Mouse (Mus musculus) layer of hippocampus, adult 2 months (tissue): ENCODE results near the gene Prune2. TPM values are rescaled to one million over a fixed set of nuclear protein-coding genes. Genes with fewer than 3 reads are reported as not detected.

Source experiments
- DNase-seq, 2 experiments: peaks; one replicate each; pipeline ENCODE4 v3.0.0; 2022; ENCODE audit warnings: low spot score in 2 of 2
- H3K27ac ChIP-seq: fragments of 200-600 bp; 2 replicates; pipeline ENCODE4 v1.8.1; 2022
- H3K4me3 ChIP-seq: fragments of 200-600 bp; 2 replicates; pipeline ENCODE4 v1.8.1; 2022; ENCODE audit warnings: mild to moderate bottlenecking
- CTCF ChIP-seq: fragments of 200-600 bp; conservative IDR thresholded peaks from 2 replicates; pipeline ENCODE4 v1.8.1; 2022; ENCODE audit warnings: antibody characterized with exemption, mild to moderate bottlenecking, moderate library complexity
- total RNA-seq, 2 experiments: library from RNA; stranded (reverse); gene quantifications; 2 replicates each; pipeline ENCODE4 v1.2.3; 2021

Gene Prune2
- total RNA-seq, 2 experiments from 2014 or later: 73.5 to 73.9 TPM

GRCm38 (mm10) chr19:17244544-17244943 is 288.6 kb downstream of the Prune2 start:
- DNase-seq: no peak
- no peak for TF ChIP-seq CTCF
- Histone ChIP-seq H3K4me3 (no peak overlapping the region), H3K27ac (no peak overlapping the region)

- no peak overlapping the region for H3K27ac ChIP-seq
Measured at GRCm38 (mm10) chr19:17247352-17247925, 291.5 kb downstream of the Prune2 start.

GRCm38 (mm10) chr19:17249691-17250090 is 293.8 kb downstream of the Prune2 start:
- no peak for TF ChIP-seq CTCF
- DNase-seq: no peak
- H3K4me3 ChIP-seq: no peak overlapping the region
- H3K27ac ChIP-seq: no peak overlapping the region

More at GRCm38 (mm10) chr19:17247352-17247925, 291.5 kb downstream of the Prune2 start:
- no peak for DNase-seq
- H3K4me3 ChIP-seq: no peak overlapping the region
- no peak for TF ChIP-seq CTCF

GRCm38 (mm10) chr19:17250801-17251200 is 294.9 kb downstream of the Prune2 start:
- DNase-seq: no peak
- no peak for TF ChIP-seq CTCF
- Histone ChIP-seq H3K4me3 (no peak overlapping the region), H3K27ac (no peak overlapping the region)

- DNase-seq: no peak
- no peak overlapping the region for H3K27ac ChIP-seq
- no peak overlapping the region for H3K4me3 ChIP-seq
- TF ChIP-seq CTCF: no peak
Measured at GRCm38 (mm10) chr19:17251453-17251852, 295.5 kb downstream of the Prune2 start.

DNA sequence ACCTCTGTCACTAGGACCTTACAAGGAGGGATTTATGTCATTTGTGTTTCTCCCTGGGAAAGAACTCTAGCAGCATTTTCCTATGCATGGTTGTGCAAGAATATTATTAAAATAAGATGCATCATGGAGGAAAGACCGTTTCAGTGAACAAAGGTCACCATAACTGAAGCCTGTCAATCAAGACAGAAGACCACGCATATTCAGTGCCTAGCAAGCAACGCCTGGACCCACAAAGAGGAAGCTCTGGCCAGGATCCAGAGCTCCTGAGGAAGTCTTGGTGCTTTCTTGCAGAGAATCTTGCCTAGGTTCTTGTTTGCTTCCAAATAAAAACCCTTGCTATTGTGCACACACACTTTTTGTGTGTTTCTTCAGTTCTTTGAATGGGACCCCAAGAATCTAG is 296.9 kb downstream of the Prune2 start:
- no peak for TF ChIP-seq CTCF
- Histone ChIP-seq H3K4me3 (no peak overlapping the region), H3K27ac (no peak overlapping the region)
- DNase-seq: no peak

DNA sequence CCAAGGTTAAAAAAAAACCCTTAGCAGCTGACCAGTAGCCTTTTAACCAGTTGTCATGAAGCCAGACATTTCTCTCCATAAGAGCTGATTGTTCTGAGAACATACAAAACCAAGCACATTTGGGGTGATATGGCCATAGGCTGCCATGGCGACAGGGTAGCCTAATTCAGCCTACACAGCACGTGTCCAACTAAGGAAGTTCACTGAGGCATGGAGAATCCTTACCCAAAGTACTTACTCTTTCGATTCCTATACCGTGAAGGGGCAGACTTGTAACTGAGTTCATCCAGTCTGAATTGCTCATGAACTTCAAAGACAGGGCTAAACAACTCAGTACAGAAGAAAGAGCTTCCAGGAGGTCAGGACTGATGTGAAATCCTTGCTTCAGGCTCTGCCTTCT is 299.6 kb downstream of the Prune2 start:
- no peak overlapping the region for H3K4me3 ChIP-seq
- no peak for TF ChIP-seq CTCF

GRCm38 (mm10) chr19:17256388-17256787 is 300.5 kb downstream of the Prune2 start:
- H3K27ac ChIP-seq: no peak overlapping the region
- no peak for TF ChIP-seq CTCF
- no peak overlapping the region for H3K4me3 ChIP-seq
- no peak for DNase-seq

More for the DNA sequence above, 299.6 kb downstream of the Prune2 start:
- no peak for DNase-seq
- no peak overlapping the region for H3K27ac ChIP-seq

- no peak for TF ChIP-seq CTCF
- DNase-seq: no peak
- H3K4me3 ChIP-seq: no peak overlapping the region
- H3K27ac ChIP-seq: no peak overlapping the region
Measured at GRCm38 (mm10) chr19:17256867-17257266, 300.9 kb downstream of the Prune2 start.

DNA sequence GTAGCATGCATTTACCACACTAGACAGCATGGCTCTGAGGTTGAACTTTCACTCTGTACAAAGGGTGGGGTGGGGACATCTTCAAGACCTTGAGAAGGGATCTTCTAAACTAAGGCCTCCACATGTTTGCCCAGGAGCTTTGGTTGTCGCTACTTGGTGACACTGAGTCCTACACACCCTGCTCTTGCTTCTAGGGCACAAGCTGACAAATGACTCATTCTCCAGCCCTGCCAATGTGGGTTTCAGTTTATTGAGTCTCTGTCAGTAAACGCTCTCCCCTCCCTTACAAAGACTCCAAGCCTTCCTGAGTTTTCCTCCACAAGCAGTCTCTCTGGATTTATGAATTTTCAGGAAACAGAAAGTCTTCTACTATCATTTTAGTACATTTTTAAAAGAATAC is 307.3 kb downstream of the Prune2 start:
- Histone ChIP-seq H3K4me3 (no peak overlapping the region), H3K27ac (no peak overlapping the region)
- DNase-seq: no peak
- TF ChIP-seq CTCF: no peak

DNA sequence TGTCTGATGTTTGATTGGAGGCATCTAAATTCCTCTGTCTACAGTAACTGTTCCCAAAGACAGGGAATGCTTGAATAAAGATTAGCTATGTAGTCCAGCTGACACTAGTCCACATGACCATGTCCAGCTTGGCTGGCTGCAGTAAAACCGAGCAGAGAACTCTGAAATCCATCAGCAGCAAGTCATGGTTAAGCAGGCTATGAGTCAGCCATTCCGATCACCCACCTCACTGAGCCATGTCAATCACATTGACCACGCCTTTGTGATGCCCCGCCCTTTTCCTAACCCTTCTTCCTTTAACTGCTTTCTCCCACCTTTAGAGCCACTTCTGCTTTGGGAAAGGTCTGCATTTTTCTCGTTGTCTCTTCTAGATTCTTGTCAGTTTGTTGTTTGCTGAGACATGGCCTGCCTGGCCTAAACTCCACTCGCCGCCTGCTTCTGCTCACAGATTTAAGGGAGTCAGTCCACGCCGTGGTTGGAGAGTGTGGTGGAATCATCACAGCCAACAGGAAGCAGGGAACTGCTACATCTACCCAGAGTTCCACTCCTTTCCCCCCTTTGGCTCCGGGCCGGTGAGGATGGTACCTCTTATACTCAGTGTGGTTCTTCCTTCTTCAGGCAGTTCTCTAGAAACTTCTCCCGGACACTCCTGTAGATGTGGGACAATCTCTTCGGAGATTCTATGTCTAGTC is 307.9 kb downstream of the Prune2 start:
- DNase-seq: no peak
- TF ChIP-seq CTCF: no peak
- Histone ChIP-seq H3K27ac (no peak overlapping the region), H3K4me3 (no peak overlapping the region)

DNA sequence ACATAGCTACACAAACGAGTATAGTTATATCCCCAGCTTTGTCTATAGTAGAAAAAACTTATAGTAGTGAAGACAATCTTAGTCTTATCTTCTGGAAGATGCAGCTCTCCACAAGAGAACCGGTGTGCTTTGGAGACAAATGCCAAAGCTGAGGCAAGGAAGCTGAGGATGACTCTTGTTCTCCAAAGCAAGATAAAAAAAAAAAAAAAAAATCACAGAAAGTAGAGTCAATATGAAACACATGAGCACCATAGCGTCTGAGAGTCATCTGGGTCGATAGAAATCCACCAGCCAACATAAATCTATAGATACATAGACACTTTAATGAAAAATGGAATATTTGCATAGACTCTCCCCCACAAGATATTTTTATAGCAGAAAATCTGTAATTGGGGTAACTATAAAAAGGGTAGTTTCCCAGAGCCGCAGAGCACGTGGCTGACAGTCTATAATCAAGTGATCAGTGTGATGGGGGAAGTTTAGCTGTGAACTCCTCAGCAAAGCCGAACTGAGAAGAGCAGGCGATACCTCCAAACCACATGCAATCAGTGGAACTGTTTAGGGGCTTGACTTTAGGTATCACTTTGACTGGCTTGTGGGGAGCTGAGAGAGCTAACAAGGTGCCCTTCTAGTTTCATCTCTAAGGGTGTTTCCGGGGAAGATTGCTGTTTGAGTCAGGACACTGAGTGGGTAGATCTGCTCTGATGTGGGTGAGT is 308.7 kb downstream of the Prune2 start:
- no peak for TF ChIP-seq CTCF
- H3K27ac ChIP-seq: no peak overlapping the region
- no peak for DNase-seq

GRCm38 (mm10) chr19:17268669-17269068 is 312.8 kb downstream of the Prune2 start:
- Histone ChIP-seq H3K4me3 (no peak overlapping the region), H3K27ac (no peak overlapping the region)
- no peak for DNase-seq
- no peak for TF ChIP-seq CTCF

More for the DNA sequence above, 308.7 kb downstream of the Prune2 start:
- no peak overlapping the region for H3K4me3 ChIP-seq

DNA sequence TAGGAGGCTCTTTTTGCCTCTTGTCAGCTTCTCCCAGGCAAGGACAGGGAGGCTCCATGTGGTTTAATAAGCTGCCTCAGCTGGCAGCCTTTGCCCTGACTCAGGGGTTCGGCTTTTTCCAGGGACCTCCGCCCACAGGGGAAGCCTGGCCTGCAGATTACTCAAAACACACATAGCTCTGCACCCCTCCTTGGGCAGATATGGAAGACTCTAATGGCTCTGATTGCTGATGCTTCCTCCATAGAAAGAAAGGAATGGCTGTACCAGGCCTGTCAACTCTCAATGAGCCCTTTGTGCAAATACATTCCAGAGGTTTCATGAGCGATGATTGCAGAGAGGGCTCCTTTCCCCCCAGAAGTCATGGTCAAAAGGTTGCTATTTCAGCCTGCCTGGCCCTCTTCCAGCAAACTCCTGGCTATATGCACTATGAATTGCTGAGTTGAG is 315.3 kb downstream of the Prune2 start:
- Histone ChIP-seq H3K27ac (no peak overlapping the region), H3K4me3 (no peak overlapping the region)
- no peak for DNase-seq
- TF ChIP-seq CTCF: no peak
